In genomic region chrX:46998961-46999360, GRCm38 (mm10) we compare ENCODE assay signal across 28 mouse cellular contexts.
"Had no signal": no experiment of that assay in that cellular context is flagged by ENCODE, and none has a peak within 500 bp of the region (broad histone marks: within the 10 kb centered on the region; RNA-seq: fewer than 3 reads in every experiment).

No protein-coding gene starts in this region.

- H3K4me2 ChIP-seq: heart, embryonic 11.5 days; heart, embryonic 13.5 days; heart, embryonic 15.5 days; hindbrain, embryonic 13.5 days; hindbrain, embryonic 15.5 days; kidney, embryonic 15.5 days; limb, embryonic 12.5 days; liver, embryonic 11.5 days; liver, embryonic 13.5 days; liver, embryonic 15.5 days had no signal

- H3K4me3 ChIP-seq: heart, adult 2 months; heart, embryonic 13.5 days; heart, embryonic 15.5 days; hindbrain, embryonic 13.5 days; hindbrain, embryonic 15.5 days; kidney, embryonic 15.5 days; limb, embryonic 10.5 days; limb, embryonic 12.5 days; liver, embryonic 13.5 days; liver, embryonic 15.5 days had no signal

- ATAC-seq: hindbrain, postnatal 0 days; intestine, embryonic 16.5 days; liver, postnatal 0 days had no signal

- H3K9ac ChIP-seq: heart, embryonic 13.5 days; heart, embryonic 15.5 days; hindbrain, embryonic 13.5 days; hindbrain, embryonic 15.5 days; kidney, embryonic 15.5 days; limb, embryonic 12.5 days; liver, embryonic 13.5 days; liver, embryonic 15.5 days; liver, postnatal 0 days had no signal

- DNase-seq: gastrocnemius, postnatal 14 days; gastrocnemius, postnatal 36 days; heart, adult 2 months; heart, postnatal 14 days; heart, postnatal 36 days; kidney, adult 11 months; kidney, adult 2 months; kidney, adult 9 months; kidney, postnatal 14 days; kidney, postnatal 36 days; layer of hippocampus, adult 9-11 months; layer of hippocampus, postnatal 36 days; liver; liver, embryonic 13.5 days; liver, postnatal 0 days had no signal

- H3K27me3 ChIP-seq: heart, embryonic 13.5 days; heart, embryonic 15.5 days; hindbrain, embryonic 13.5 days; hindbrain, embryonic 15.5 days; kidney, embryonic 15.5 days; limb, embryonic 12.5 days; liver, embryonic 13.5 days; liver, embryonic 15.5 days had no signal

- H3K36me3 ChIP-seq: heart, embryonic 13.5 days; heart, embryonic 15.5 days; hindbrain, embryonic 13.5 days; hindbrain, embryonic 15.5 days; kidney, embryonic 15.5 days; limb, embryonic 10.5 days; limb, embryonic 12.5 days; liver, embryonic 13.5 days; liver, embryonic 15.5 days had no signal

- H3K4me1 ChIP-seq: heart, embryonic 13.5 days; heart, embryonic 15.5 days; hindbrain, embryonic 13.5 days; hindbrain, embryonic 15.5 days; kidney, embryonic 15.5 days; limb, embryonic 10.5 days; limb, embryonic 12.5 days; liver, embryonic 13.5 days; liver, embryonic 15.5 days had no signal

- H3K9me3 ChIP-seq: heart, embryonic 13.5 days; heart, embryonic 15.5 days; hindbrain, embryonic 13.5 days; hindbrain, embryonic 15.5 days; kidney, embryonic 15.5 days; limb, embryonic 10.5 days; limb, embryonic 12.5 days; liver, embryonic 13.5 days; liver, embryonic 15.5 days had no signal

- H3K27ac ChIP-seq: heart, adult 2 months; heart, embryonic 13.5 days; heart, embryonic 15.5 days; hindbrain, embryonic 13.5 days; hindbrain, embryonic 15.5 days; hindbrain, postnatal 0 days; kidney, embryonic 15.5 days; kidney, postnatal 0 days; limb, embryonic 10.5 days; limb, embryonic 12.5 days; liver, embryonic 13.5 days; liver, embryonic 15.5 days had no signal
